Mouse (Mus musculus) central nervous system, embryonic 11.5 days (tissue): Measurements from ENCODE around the gene Serpina3f. TPM values are rescaled to one million over a fixed set of nuclear protein-coding genes. Genes with fewer than 3 reads are reported as not detected.

Experiments
- polyA plus RNA-seq: library from polyadenylated mRNA; depleted of rRNA; stranded (reverse); fragments of >200 nt; gene quantifications from 2 replicates; pipeline ENCODE4 v1.2.3, GENCODE M21; 2012; rRNA removed

Gene Serpina3f
- 0.15 and 0.25 TPM in 2 replicates for polyA plus RNA-seq

DNA sequence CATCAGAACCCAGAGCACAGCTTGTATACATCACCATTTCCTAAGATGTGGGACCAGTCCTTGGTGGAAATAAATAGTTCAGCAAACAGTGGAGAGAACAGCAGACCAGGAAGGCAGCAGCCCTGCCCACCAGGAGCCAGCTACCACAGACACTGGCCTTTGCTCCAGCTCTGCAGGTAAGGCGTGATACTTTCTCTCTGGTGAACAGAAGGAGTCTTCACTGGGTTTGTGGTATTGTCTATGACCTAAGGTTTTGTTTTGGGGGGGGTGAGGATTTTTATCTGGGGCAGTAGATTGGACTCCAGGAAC lies at the start of gene Serpina3f:
Gene Serpina3f, plus strand, starts transcription at position 100 of the 309 bp plus-strand sequence.

DNA sequence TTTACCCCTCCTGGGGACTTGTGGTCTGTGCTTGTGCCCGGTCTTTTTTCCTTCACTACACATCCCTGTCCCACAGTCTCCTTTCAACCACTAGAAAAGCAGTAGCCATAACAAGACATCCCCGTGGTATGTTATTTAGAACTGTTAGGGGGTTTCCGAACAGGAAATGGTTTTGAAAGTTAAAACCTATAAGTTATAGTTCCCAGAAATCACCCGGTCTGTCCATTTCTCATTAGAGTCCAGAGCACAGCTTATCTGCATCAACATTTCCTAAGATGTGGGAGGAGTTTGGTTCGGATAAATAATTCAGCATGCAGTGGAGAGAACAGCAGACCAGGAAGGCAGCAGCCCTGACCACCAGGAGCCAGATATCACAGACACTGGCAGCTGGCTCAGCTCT lies 21.6 kb downstream of the Serpina3f start, which contains the start of gene Serpina3g:
Gene Serpina3g, plus strand, starts transcription at position 331 of the 400 bp plus-strand sequence.

DNA sequence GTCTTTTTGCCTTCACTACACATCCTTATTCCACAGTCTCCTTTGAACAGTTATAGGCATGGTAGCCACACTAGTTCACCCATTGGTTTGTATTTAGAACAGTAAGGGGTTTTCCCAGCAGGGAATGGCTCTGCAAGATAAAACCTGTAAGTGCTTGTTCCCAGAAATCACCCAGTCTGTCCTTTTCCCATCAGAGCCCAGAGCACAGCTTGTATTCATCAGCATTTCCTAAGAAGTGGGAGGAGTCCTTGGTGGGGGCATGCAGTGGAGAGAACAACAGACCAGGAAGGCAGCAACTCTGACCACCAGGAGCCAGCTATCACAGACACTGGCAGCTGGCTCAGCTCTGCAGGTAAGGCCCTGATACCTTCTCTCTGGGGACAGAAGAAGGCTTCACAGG lies 48.5 kb downstream of the Serpina3f start, which contains the start of gene Serpina3i:
Gene Serpina3i, plus strand, starts transcription at position 260 of the 400 bp plus-strand sequence.

Other genes starting within 250 kb of the Serpina3f start
- gene Serpina11, start 224.6 kb upstream of the Serpina3f start, polyA plus RNA-seq = 0.08 and 0.10 TPM in 2 replicates
- gene Serpina9, start 200.8 kb upstream of the Serpina3f start, polyA plus RNA-seq = 0.01 TPM in 1 of 2 replicates, not detected in the other
- gene Serpina12, start 170.1 kb upstream of the Serpina3f start, polyA plus RNA-seq = not detected in 2 replicates
- gene Serpina5, start 113.4 kb upstream of the Serpina3f start, polyA plus RNA-seq = not detected in 2 replicates
- not detected in 2 replicates for gene Serpina3a, start 101.8 kb upstream of the Serpina3f start, polyA plus RNA-seq
- gene Serpina3b, start 86.5 kb upstream of the Serpina3f start, polyA plus RNA-seq = not detected in 2 replicates
- not detected in 2 replicates for gene Serpina3c, start 60.7 kb upstream of the Serpina3f start, polyA plus RNA-seq
- 0.25 and 0.68 TPM in 2 replicates for gene Serpina3g, start 21.7 kb downstream of the Serpina3f start, polyA plus RNA-seq
- 0.05 and 0.07 TPM in 2 replicates for gene Serpina3i, start 48.6 kb downstream of the Serpina3f start, polyA plus RNA-seq
- gene Serpina3j, start 100.0 kb downstream of the Serpina3f start, polyA plus RNA-seq = not detected in 2 replicates
- not detected in 2 replicates for gene Serpina3k, start 123.9 kb downstream of the Serpina3f start, polyA plus RNA-seq
- gene Serpina3m, start 123.9 kb downstream of the Serpina3f start, polyA plus RNA-seq = not detected in 2 replicates
- gene Serpina3n, start 192.2 kb downstream of the Serpina3f start, polyA plus RNA-seq = not detected in 2 replicates